Mouse (Mus musculus) heart, adult 2 months (tissue): ENCODE results near the gene Cdk11b.

Experiments
- CTCF ChIP-seq: fragments of 200-600 bp; IDR thresholded peaks from 2 replicates; pipeline ENCODE4 v1.8.1; 2022; ENCODE audit warnings: antibody characterized with exemption, mild to moderate bottlenecking, moderate library complexity
- EP300 ChIP-seq: fragments of 200-500 bp; IDR thresholded peaks from 2 replicates; pipeline ENCODE4 v1.6.1; 2011; ENCODE audit warnings: low read depth, low read length, control low read depth; ENCODE audit not compliant: insufficient read depth

DNA sequence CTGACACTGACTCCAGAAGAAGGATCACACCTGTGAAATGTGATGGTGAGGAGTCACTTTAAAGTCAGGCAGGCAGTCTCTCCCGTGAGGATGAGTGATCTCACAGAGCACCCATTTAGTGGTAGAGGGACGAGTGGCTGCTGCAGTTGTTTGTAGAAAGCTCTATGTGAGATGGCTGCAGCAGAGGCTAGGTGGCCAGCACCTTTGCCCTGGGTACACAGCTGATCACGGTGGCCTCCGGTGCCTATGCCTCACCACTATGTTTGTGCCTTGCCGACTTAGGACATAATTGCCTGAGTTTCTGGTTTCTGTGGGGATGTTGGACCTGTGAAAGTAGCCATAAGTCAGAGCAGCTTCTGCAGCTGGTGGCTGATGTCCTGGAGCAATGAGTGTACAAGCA lies 46.9 kb upstream of the Cdk11b start:
- TF ChIP-seq CTCF: no peak
- TF ChIP-seq EP300: no peak
